Mouse (Mus musculus) layer of hippocampus, adult 9-10 months (tissue): Measurements from ENCODE around the gene 1700042G07Rik.

Experiments used
- DNase-seq: peaks from one replicate; pipeline ENCODE4 v3.0.0; 2022; ENCODE audit warnings: low spot score

1700042G07Rik gene

DNA sequence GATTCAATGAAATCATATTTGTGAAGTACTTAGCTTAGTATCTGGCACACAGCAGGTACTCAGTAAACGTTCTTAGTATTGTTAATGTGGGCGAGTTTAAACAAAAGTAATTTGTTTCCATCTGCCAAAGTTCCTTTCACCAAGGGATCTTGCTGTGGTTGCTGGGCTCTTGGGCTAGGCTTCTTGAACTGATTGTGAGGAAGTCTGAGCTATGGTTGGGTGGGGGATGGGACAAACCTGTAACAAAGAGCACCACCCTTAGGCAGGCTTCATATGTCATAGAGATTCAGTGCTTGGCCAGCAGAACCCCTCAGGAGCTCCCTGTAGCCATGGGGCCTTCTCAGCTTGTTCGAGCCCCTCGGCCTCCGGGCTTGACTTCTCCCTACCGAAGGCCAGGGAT lies at the start of gene 1700042G07Rik, which contains the start of gene Gm49337:
Gene 1700042G07Rik, plus strand, starts transcription at position 301 of the 400 bp plus-strand sequence.
Gene Gm49337, plus strand, starts transcription at position 313 of the 400 bp plus-strand sequence.
- DNase-seq, result no peak

- DNase-seq, result no peak
Observed at GRCm38 (mm10) chr4:116123602-116124519, 49.3 kb upstream of the 1700042G07Rik start, which contains the start of the genes Rad54l and Pomgnt1. Gene Rad54l, minus strand, starts transcription at chr4:116123690. Gene Pomgnt1, plus strand, starts transcription at chr4:116123840.

GRCm38 (mm10) chr4:116125803-116126386 lies 47.3 kb upstream of the 1700042G07Rik start:
- no peak for DNase-seq

DNA sequence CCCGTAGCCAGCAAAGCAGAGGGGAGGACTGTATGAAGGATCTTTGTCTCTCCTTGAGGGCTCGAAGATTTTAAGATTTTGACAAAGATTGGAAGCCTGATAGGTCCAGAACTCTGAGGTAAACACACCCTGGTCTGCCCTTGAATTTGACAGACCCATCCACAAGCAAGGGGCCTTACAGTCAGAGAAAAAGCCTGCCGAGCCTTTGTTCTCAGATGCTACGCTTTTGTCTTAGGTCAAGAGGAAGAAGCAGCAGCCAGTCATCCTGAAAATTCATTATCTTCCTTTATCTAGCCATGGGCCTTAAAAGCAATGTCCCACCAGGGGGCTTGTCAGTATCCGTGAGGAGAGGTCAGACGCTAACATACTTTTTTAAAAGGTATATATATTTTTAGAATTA lies 45.2 kb upstream of the 1700042G07Rik start:
- DNase-seq, result no peak

DNA sequence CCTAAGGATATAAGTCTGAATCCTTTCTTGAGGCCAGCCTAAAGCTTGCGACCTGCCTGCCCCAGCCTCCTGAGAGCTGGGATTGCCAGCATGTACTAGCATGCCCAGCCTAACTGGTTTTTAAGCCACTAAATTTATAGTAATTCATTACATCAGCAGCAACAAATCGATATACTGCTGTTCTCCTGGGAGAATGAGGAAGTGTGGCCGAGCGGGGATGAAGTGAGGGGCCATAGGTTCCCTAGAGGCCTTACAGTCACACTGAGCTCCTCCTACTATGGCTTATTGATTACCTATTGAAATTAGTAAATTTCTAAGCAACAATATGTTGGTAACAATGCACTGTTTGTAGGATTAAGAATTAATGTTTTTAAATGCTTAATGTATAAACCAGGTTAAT lies 40.0 kb upstream of the 1700042G07Rik start:
- DNase-seq, result no peak

GRCm38 (mm10) chr4:116134990-116135389 lies 38.2 kb upstream of the 1700042G07Rik start:
- DNase-seq, result no peak

DNA sequence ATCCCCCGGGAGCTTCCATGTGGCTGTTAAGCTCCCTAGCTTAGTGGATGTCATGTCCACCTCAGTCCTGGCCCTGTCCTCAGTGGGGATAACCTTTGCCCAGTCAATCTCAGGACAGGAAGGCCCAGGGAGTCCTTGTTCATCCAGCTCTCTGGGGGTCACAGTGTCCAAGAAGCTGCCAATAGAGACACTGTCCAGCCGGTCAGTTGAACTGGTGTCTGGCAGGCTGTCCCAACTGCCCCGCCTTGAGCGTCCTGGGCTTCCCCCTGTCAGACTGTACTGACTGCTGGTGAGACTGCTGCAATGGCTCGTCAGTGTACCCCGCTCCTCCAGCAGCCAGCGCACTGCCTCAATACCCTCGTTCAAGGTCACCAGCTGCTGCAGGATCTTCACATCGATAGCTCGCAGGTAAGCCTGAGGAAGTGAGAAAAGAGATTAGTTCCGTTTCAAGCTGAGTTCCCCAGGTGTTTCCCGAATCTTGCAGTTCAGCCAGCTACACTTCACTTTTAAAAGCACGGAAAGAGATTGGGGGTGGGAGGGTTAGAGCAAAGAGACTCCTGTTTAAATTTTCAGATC lies 35.7 kb upstream of the 1700042G07Rik start:
- no peak for DNase-seq

DNA sequence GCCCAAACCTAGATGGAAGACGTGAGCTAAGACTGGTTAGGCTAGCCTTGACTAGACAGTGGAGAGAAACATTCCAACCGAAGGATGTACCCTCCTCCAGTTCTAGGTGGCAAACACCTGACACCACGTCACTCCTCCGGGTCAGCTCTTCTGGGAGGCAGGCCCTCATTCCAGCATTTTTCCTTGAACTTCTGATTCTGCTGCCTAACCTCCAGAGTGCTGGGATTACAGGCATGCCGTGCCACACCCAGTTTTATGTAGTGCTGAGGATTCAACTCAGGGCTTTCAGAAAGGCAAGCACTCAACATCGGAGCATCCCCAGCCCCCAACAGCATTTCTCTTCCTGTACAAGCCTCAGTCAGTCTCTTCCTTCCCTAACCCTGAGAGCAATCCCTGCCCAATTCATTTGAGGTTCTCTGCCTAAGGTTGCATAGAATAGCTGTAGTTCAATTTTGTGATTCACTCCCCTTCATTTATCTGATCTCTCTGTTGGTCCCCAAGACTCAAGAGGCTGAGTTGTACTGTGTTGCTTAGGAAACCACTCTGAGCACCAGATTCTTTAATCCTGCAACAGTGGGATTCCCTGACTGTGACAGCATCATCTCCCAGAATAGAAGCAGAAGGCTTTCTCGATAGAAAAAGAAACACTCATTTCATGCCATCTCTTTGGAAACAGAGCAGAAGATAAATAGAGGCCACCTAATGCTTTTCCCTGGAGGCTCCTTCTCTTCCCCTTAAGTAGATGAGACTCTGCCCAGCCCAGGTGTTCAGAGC lies 32.2 kb upstream of the 1700042G07Rik start:
- no peak for DNase-seq

DNA sequence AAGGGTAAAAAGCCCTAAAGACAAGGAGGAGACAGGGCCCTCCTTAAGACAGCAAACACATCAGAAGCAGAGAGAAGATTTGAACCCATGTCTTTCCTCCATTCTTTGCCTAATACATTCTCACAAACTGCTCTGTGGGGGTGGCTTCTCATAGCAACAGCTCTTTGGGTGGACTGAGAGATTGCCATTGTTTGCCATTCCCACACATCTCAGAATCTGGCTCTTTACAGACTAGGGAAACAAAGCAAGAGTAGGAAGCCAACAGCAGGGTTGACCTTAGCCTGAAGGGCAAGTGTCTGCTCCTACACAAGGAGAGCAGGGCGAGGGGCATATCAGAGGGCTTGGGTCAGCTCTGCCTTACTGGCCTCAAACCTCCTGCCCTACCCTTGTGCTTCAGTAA lies 31.4 kb upstream of the 1700042G07Rik start:
- no peak for DNase-seq

GRCm38 (mm10) chr4:116142269-116142668 lies 30.9 kb upstream of the 1700042G07Rik start:
- DNase-seq, result no peak

GRCm38 (mm10) chr4:116143317-116143811 lies 29.8 kb upstream of the 1700042G07Rik start:
- DNase-seq, result no peak

DNA sequence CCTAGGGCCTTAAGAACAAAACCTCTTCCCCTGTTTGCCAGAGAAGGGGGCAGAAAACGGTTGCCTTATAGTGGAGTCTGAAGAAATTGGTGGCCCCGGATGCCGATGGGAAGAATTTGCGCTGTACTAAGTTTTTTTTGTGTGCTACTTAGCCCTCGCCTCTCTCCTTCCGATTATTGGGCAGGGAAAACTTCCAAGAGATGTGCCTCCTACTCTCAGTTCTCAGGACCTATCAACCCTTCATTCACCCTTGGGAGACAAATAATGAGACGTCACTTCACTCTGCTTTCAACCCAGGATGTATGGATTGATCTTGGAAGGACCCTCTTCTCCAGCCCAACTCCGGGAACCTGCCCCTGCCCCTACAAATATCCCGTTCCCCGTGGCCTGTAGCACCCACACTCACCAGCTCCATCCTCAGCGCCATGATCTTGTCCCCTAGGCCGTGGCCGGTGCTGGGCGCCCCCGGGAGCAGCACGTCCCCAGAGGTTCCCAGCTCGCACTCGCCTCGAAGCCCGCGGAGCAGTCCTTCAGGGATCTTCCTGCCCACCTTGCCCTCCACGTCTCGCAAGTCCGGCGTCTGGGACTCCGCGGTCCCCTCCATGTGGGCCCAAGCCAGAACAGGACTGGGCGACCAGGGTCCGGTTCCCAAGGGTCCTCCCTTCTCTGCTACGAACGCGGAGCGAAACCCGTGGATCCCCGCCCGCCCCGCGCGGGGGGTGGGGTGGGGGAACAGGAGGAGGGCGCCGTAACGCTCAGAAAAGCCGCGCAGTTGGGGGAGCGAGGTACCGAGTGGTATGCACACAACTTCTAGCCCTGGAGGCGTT lies 29.1 kb upstream of the 1700042G07Rik start:
- no peak for DNase-seq

- no peak for DNase-seq
Observed at GRCm38 (mm10) chr4:116149812-116150155, 23.4 kb upstream of the 1700042G07Rik start.

- no peak for DNase-seq
Observed at GRCm38 (mm10) chr4:116150156-116150861, 22.9 kb upstream of the 1700042G07Rik start.

DNA sequence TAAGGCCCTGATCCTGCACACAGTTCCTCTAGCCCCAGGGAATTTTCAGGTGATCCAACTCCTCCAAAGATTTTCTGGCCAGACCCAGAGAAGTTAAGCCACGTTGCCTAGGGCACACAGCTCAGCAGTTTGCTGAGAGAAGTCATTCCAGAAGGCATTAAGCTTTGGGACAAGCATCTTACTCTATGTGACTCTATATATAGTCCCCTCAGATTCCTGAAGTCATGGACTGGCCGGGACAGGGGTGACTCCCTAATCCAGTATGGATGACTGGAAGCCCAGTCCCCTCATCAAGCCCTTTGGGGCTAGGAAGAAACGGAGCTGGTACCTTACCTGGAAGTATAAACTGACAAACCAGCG lies 22.3 kb upstream of the 1700042G07Rik start:
- DNase-seq, result no peak

DNA sequence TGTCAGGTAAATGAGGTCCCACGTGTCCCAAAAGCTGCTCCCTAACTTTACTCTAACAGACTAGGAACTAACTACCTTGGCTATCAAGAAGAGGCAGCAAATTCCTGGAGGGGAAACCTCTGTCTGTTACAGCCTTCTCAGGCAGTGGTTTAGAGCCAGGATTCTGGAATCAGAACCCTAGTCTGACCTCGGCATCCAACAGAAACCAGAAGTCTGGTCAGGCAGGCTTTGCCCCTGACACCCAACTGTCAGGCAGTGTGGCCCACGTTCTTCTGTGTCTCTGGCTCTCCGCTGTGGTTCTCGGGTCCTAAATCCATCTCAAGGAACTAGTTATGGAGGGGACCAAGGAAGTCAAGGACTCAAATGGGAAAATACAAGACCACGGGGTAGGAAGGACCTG lies 21.9 kb upstream of the 1700042G07Rik start, which contains the start of gene Lurap1:
Gene Lurap1, minus strand, starts transcription at position 101 of the 400 bp plus-strand sequence.
- DNase-seq, result no peak

- DNase-seq, result no peak
Observed at GRCm38 (mm10) chr4:116152702-116153101, 20.5 kb upstream of the 1700042G07Rik start.

GRCm38 (mm10) chr4:116157882-116158281 lies 15.3 kb upstream of the 1700042G07Rik start:
- DNase-seq, result no peak

GRCm38 (mm10) chr4:116159912-116160311 lies 13.3 kb upstream of the 1700042G07Rik start:
- no peak for DNase-seq

DNA sequence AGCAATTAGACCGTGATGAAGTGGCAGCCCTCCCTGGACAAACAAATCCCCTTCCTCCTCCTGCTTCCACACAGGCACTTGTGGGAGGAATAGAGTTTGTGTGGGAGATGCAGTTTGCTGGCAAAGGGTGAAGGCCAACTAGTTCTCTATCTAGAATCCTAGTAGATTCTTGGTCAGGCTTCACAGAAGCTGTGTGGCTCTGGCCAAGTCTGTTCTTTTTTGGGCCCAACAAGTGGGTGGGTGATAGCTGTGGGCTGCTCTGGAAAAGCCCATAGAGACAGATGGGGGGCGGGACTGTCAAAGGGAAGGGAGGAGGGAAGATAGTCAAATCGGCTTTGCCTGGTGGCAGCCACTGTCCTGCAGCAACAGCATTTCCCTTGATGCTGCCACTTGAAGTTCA lies 12.4 kb upstream of the 1700042G07Rik start:
- no peak for DNase-seq
